Mouse (Mus musculus) G1E (cell line): ENCODE measurements around the gene Pou2f2. TPM values are rescaled to one million over a fixed set of nuclear protein-coding genes. Genes with fewer than 3 reads are reported as not detected.

Experiments
- ATAC-seq: 2 replicates; pipeline ENCODE4 v1.8.0; 2016; ENCODE audit warnings: mild to moderate bottlenecking; ENCODE audit not compliant: insufficient number of reproducible peaks, poor library complexity, low FRiP score, severe bottlenecking; ENCODE audit errors: extremely low read depth
- DNase-seq: peaks from one replicate; pipeline ENCODE4 v3.0.0; 2012; ENCODE audit warnings: low spot score
- H3K27me3 ChIP-seq: 2 replicates; pipeline ENCODE4 v1.6.1; 2012; ENCODE audit warnings: mild to moderate bottlenecking, low read length, inconsistent platforms; ENCODE audit not compliant: insufficient read depth
- H3K36me3 ChIP-seq: replicated peaks from 2 replicates; pipeline ENCODE3; 2012; ENCODE audit warnings: mild to moderate bottlenecking, inconsistent platforms
- H3K4me1 ChIP-seq: 2 replicates; pipeline ENCODE4 v1.6.1; 2012; ENCODE audit warnings: low read depth, low read length, inconsistent platforms, mixed read lengths; ENCODE audit not compliant: insufficient read depth
- H3K4me3 ChIP-seq: 2 replicates; pipeline ENCODE4 v1.5.1; 2012; ENCODE audit warnings: low read depth, mild to moderate bottlenecking, inconsistent platforms, low read length, moderate library complexity, mixed read lengths
- H3K9me3 ChIP-seq: replicated peaks from 2 replicates; pipeline ENCODE4 v1.6.1; 2012; ENCODE audit warnings: inconsistent platforms
- CTCF ChIP-seq: IDR thresholded peaks from 2 replicates; pipeline ENCODE4 v1.5.1; 2012; ENCODE audit warnings: low read depth, low read length, inconsistent platforms, mixed read lengths
- GATA1 ChIP-seq: IDR thresholded peaks from 2 replicates; pipeline ENCODE4 v1.6.1; 2012; ENCODE audit warnings: borderline replicate concordance, low read length, inconsistent platforms, mixed read lengths
- GATA2 ChIP-seq: IDR thresholded peaks from 2 replicates; pipeline ENCODE4 v1.6.1; 2012; ENCODE audit warnings: low read depth, low read length, inconsistent platforms, borderline replicate concordance
- POLR2AphosphoS5 ChIP-seq: IDR thresholded peaks from 2 replicates; pipeline ENCODE4 v1.6.1; 2012; ENCODE audit warnings: low read depth, low read length, inconsistent platforms; ENCODE audit not compliant: insufficient replicate concordance
- TAL1 ChIP-seq: conservative IDR thresholded peaks from 2 replicates; pipeline ENCODE4 v1.6.1; 2012; ENCODE audit warnings: low read depth, low read length, inconsistent platforms, mixed read lengths
- polyA plus RNA-seq: library from polyadenylated mRNA; stranded (reverse); fragments of >175 nt; gene quantifications from 2 replicates; pipeline ENCODE4 v1.2.3, GENCODE M21; 2012
- total RNA-seq, 2 experiments: library from RNA; stranded (forward) in 1 of 2; stranded (reverse) in 1 of 2; fragments of 200-1000 nt in 1 of 2; fragments of >200 nt in 1 of 2; fragmentation: Nextera tagmentation in 1 of 2; gene quantifications; 2 replicates each; pipeline ENCODE4 v1.2.3; 2014 to 2017

The Pou2f2 gene
- total and polyA plus RNA-seq, 3 experiments: 0.16 to 0.59 (median 0.38) TPM

DNA sequence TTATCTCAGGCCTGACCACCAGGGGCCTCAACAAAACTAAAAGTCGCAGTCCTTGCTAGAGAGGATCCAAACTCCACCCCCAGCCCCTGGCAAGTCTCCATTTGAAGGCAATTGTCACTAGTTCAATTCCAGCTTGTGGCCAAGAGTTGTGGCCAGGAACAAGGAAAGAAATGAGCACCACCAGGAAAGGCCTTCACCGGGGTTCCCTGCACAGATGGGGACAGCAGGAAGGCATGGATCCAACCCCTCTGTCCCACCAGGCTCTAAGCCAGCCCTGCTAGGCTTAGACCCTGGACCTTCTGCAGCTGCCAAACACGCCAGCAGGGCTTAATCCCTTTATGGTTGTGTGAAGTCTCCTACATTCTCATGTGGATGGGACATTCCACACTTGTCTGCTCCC is 8.9 kb downstream of the Pou2f2 start:
- no peak overlapping the region for H3K4me3 ChIP-seq
- peaks cover 46% of the 10 kb centered on the region for H3K27me3 ChIP-seq
- ATAC-seq (no peak), DNase-seq (no peak)
- TF ChIP-seq GATA1 (no peak), GATA2 (no peak), TAL1 (no peak), POLR2AphosphoS5 (no peak), CTCF (no peak)
- H3K36me3 ChIP-seq: no peaks in the 10 kb centered on the region
- no peaks in the 10 kb centered on the region for H3K4me1 ChIP-seq
- no peaks in the 10 kb centered on the region for H3K9me3 ChIP-seq

DNA sequence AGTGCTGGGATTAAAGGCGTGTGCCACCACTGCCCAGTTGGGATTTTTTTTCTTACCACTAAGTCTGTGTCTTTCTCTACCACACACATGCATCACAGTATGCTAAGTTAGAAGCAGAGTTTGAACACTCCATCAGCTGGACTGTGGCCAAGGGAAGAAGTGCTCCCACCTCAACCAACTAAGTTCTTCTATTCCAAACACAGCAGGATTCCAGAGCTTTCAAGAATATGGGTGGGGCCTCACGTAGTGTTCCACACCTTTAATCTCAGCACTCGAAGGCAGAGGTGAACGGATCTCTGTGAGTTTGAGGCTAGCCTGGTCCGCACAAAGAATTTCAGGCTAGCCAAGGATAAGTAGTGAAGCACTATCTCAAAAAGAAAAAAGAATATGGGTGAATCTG is 13.4 kb downstream of the Pou2f2 start:
- Histone ChIP-seq H3K4me3 (no peak overlapping the region), H3K36me3 (no peaks in the 10 kb centered on the region), H3K27me3 (peaks cover 40% of the 10 kb centered on the region), H3K9me3 (no peaks in the 10 kb centered on the region), H3K4me1 (no peaks in the 10 kb centered on the region; the same call in 1 of the 2 replicates)
- DNase-seq (no peak), ATAC-seq (no peak)
- TF ChIP-seq TAL1: no peak
- no peak for TF ChIP-seq GATA1
- TF ChIP-seq GATA2: no peak
- no peak for TF ChIP-seq CTCF
- no peak for TF ChIP-seq POLR2AphosphoS5

DNA sequence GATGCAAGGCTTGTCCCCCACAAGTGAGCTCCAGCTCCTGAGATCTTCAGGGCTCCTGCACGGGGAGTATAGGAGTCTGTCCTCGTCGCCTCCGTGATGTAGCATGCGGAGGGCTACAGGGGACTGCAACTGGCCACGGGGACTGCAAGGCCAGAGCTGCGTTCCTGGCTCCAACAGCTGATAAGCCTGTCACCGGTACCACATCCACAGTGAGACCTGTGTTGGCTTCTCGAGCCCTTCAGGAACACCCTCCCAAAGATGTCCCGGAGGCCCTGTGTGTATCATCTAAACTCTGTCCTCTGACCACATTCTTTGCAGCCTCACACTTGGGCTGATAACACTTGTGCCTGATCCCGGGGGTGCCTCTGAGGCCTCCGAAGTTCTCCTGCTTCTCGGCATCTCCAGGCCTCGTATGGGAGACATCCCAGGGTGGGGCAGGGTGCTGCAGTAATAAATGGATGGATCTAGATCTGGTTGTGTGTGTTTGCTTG is 23.3 kb downstream of the Pou2f2 start:
- Histone ChIP-seq H3K27me3 (peaks cover 25% of the 10 kb centered on the region), H3K4me1 (peaks cover 56% of the 10 kb centered on the region), H3K36me3 (no peaks in the 10 kb centered on the region), H3K4me3 (peak overlapping the region; percentile 66; the same call in 1 of the 2 replicates), H3K9me3 (no peaks in the 10 kb centered on the region)
- TF ChIP-seq GATA1 (no peak), CTCF (no peak), TAL1 (no peak), GATA2 (no peak), POLR2AphosphoS5 (no peak)
- no peak for ATAC-seq
- DNase-seq: no peak

DNA sequence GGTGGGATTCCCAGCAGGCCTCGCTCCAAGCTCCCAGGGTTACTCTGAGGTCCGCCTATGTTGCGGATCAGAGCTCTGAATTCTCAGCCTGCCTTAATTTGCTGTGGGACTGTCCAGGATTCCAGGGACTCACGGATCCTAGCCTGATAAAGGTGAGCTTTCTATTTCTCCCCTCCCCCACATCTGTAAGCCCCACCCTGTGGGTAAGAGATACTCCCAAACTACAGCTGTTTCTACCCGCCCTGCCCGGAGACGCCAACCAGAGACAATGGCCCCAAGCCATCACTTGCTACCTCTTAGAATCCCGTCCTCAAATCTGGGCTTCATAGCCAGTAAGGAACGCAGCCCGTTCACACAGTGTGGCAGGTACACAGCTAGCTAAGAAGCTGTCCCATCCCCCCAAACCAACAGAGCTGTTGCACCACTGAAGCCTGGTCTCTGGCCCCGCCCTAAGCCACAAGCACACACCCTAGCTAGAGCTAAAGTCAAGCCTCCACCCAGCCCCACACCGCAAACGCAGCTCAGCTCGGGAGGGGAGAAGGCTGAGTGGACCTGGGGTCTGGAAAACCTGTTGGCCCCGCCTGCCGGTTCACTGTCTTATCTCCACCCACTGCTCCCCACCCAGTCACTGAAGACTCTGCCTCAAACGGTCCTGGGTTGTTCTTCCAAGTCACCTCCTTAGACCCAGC is 23.9 kb downstream of the Pou2f2 start:
- DNase-seq (peak; percentile 83), ATAC-seq (peak; percentile 84)
- no peaks in the 10 kb centered on the region for H3K36me3 ChIP-seq
- no peaks in the 10 kb centered on the region for H3K9me3 ChIP-seq
- H3K4me3 ChIP-seq: peak overlapping the region; percentile 66; the same call in 1 of the 2 replicates
- TF ChIP-seq GATA2 (no peak), TAL1 (no peak), POLR2AphosphoS5 (no peak), CTCF (no peak), GATA1 (no peak)
- peaks cover 31% of the 10 kb centered on the region for H3K27me3 ChIP-seq
- peaks cover 61% of the 10 kb centered on the region for H3K4me1 ChIP-seq

DNA sequence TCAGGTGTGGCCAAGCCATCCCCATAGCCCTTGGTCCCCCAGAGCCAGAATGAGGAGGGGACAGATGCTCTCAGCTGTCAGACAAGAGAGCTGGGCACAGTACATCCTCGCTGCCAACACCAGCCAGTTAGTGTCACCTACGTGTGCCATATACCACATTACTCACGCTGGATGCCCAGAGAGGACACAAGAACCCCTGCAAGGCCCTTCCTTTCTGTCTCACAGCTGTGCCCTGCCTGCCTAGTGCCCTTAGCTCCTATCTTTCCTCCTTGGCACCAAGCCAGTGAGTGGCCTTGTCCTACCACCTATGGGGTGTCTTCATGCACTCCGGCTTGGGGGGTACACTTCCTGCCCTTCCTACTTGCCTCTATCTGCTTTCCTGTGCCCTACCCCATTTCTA is 24.9 kb downstream of the Pou2f2 start:
- H3K36me3 ChIP-seq: no peaks in the 10 kb centered on the region
- H3K9me3 ChIP-seq: no peaks in the 10 kb centered on the region
- no peak for DNase-seq
- ATAC-seq: no peak
- H3K4me1 ChIP-seq: peaks cover 66% of the 10 kb centered on the region
- H3K27me3 ChIP-seq: peaks cover 34% of the 10 kb centered on the region
- TF ChIP-seq TAL1: no peak
- TF ChIP-seq CTCF: no peak
- TF ChIP-seq GATA1: no peak
- TF ChIP-seq POLR2AphosphoS5: no peak
- TF ChIP-seq GATA2: no peak
- H3K4me3 ChIP-seq: peak overlapping the region; percentile 44; the same call in 1 of the 2 replicates

DNA sequence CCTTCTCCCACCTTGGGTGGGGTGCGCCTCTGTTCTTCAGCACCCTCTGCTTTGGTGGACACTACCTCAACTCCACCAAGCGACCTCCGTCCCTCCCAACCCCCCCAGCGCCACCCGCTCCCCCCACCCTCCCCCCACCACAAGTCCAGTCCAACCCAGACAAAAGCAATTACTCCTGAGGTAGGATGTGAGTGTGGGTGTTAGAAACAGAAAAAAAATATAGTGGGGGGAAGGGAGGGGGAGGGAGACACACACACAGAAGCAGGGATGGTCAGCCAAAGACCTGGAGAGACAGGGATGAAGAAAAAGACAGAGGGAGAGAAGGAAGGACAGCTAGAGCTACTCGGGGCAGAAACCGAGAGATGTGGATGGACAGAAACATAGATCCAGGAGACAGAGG is 25.7 kb downstream of the Pou2f2 start:
- TF ChIP-seq TAL1 (no peak), GATA2 (no peak), CTCF (no peak), GATA1 (no peak), POLR2AphosphoS5 (no peak)
- peaks cover 67% of the 10 kb centered on the region for H3K4me1 ChIP-seq
- H3K27me3 ChIP-seq: peaks cover 31% of the 10 kb centered on the region
- no peaks in the 10 kb centered on the region for H3K9me3 ChIP-seq
- peak overlapping the region; percentile 22; the same call in 1 of the 2 replicates for H3K4me3 ChIP-seq
- DNase-seq: no peak
- ATAC-seq: no peak
- no peaks in the 10 kb centered on the region for H3K36me3 ChIP-seq
